Mouse (Mus musculus) embryonic stem cell, embryonic (primary cell): ENCODE measurements around the gene Ndufs8.

Experiments
- CTCF ChIA-PET, 4 experiments: fragments of 300-600 bp in 2 of 4; fragments of 350-600 bp in 2 of 4; sonication (Branson Sonifier 250); formaldehyde crosslinking; loops; one replicate each; lab custom pipeline; 2022; ENCODE audit warnings: inconsistent platforms in 2 of 4; lab: Charles Lee
- POLR2A ChIA-PET, 4 experiments: fragments of 300-600 bp in 2 of 4; fragments of 350-600 bp in 2 of 4; sonication (Branson Sonifier 250); formaldehyde crosslinking; loops; one replicate each; lab custom pipeline; 2022; ENCODE audit warnings: antibody characterized with exemption in 4 of 4, inconsistent platforms in 1 of 4; lab: Charles Lee

Gene Ndufs8

DNA sequence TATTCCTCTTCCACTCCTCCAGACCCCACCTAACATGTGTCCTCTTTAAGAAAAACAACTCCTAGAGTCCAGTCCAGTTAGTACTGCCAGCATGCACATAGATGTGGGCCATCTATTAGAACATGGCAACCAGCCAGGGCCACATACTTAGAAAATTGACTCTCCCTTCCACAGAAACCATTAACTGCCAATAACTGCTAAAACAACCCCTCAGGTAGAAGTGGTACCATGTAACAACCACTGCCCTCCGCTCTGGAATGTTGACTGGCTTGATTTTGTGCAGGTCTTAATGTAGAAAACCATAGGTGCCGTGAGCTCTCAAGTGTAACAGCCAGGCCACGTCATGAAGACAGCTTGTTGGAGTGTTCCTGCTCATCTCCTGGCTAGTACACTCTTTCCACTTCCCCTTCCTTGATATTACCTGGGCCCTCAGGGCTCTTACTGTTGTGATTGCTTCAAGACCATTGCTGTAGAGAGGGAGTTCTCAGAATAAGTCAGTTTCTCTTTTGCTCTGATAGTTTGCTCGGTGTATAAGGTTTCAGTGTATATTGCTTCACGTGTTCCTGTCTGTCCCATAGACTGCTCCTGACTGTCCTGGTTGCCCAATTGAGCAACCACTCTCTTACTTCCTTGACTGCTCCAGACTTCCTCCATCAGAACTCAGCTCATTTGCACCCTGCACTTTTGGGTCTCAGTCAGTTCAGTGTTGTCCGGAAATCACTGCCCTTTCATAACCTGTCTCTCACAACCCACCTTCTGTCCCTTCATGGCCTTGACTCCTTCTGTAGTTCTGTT lies 32.3 kb downstream of the Ndufs8 start:
- CTCF ChIA-PET = no interaction called here

DNA sequence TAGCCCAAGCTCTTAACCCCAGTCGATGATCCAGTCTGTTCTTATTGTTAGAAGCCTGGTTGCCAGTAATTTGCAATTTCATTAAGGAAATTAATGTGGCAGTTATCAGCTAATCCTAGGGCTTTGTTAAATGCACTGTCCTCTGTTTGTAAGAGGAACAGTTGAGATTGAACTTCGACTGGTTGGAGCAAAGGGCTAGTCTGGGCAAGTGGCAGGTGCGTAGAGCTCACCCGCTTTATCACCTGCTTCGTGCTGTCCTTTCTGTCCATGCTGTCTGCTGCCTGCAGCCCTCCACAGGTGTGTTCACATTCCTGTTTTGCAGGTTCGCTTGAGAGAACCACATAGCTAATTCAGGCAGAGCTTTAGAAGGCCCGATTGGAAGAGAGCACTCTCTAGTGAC lies 37.5 kb downstream of the Ndufs8 start:
- POLR2A ChIA-PET = interaction anchor here in 3 of 4 experiments (0.6 to 4.3 kb wide), 40 partner anchors 10 to 187 kb away, joined by 3 to 18 read pairs (median 4); partner anchors contain the start of genes Ndufs8 (in 2 of the 3), 1810055G02Rik (in 1 of the 3), Chka (in 1 of the 3) and Gm49405 (in 1 of the 3)
- CTCF ChIA-PET = interaction anchor here in 3 of 4 experiments (0.7 to 1.3 kb wide), 7 partner anchors 10 to 138 kb away, joined by 3 to 5 read pairs (median 3); partner anchors contain the start of gene Ndufv1 (in 1 of the 3)

More for the DNA sequence above, 32.3 kb downstream of the Ndufs8 start:
- POLR2A ChIA-PET = interaction anchor here in 2 of 4 experiments (1.3 to 1.5 kb wide), 2 partner anchors 17 to 119 kb away, joined by 3 to 4 read pairs; no protein-coding TSS in a partner anchor

DNA sequence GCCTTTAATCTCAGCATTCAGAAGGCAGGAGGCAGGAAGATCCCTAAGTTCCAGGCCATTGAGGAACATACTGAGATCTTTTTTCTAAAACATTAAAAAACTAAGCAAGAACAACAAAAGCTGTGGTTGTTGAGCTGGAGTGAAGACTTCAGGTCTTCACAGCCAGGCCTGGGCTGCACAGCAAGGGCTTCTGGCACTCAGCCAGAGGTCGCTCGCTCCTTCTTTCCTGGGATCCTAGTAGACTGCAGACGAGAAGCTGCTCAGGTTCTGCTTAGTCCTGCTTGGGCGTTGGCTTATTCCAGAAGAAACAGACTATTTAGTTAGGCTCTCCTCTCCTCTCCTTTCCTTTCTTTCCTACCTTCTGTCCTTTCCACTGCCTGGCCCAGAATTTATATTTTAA lies 40.2 kb downstream of the Ndufs8 start:
- CTCF ChIA-PET = interaction anchor here in 2 of 4 experiments (0.6 to 0.9 kb wide), 2 partner anchors 10 to 17 kb away, joined by 3 read pairs; no protein-coding TSS in a partner anchor
- POLR2A ChIA-PET = interaction anchor here in 3 of 4 experiments (0.6 to 4.3 kb wide), 14 partner anchors 8 to 128 kb away, joined by 3 to 18 read pairs (median 4); partner anchors contain the start of genes Gm49405 (in 1 of the 3) and Nudt8 (in 1 of the 3)

DNA sequence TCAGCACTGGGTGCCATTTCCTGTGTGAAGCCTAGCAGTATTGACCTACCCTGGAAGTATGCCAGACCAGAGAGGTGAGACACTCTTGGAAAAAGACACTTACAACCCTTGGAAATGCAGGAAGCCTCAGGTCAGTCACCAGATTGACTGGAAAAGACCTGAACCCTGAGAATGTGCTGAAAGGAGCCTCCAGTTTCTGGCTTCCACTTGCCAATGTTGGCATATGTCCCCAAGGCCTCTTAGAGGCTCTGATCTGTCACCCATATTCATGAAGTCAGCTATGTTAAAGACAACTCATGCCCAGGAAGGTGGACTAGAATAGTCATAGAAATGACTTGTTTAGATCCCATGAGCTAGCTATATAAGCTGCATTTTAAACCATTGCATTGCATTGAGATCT lies 41.1 kb downstream of the Ndufs8 start:
- POLR2A ChIA-PET = interaction anchor here in 3 of 4 experiments (0.7 to 2.0 kb wide), 6 partner anchors 8 to 79 kb away, joined by 3 to 6 read pairs (median 4); no protein-coding TSS in a partner anchor
- CTCF ChIA-PET = interaction anchor here in 2 of 4 experiments (0.6 to 0.7 kb wide), 2 partner anchors 443 to 507 kb away, joined by 3 to 8 read pairs; no protein-coding TSS in a partner anchor

DNA sequence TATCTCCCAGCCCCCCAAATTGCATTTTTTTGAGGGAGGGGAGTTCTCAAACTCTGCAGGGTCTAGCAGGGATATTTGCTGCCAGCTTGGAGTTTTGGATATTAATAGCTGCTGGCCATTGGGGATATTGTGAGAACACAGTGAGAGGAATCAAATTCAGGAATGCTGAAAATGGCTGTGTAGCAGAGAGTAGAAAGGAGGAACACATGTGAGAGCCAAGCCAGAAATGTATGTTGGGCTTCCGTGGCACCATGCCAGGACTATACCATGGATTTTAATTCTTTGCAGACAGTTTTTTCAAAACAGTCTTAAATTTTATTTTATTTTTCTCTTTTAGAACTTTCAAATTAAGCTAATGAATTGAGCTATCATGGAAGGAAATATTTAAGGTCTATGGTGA lies 44.3 kb downstream of the Ndufs8 start:
- ChIA-PET CTCF (interaction anchor here in 1 of 4 experiments (1.1 kb wide), 1 partner anchor 144 kb away, joined by 3 read pairs; the partner anchor contains the start of gene Ndufv1), POLR2A (interaction anchor here in 2 of 4 experiments (0.6 to 3.1 kb wide), 6 partner anchors 11 to 44 kb away, joined by 3 to 11 read pairs (median 6); partner anchors contain the start of gene Ndufs8 (in 1 of the 2))

DNA sequence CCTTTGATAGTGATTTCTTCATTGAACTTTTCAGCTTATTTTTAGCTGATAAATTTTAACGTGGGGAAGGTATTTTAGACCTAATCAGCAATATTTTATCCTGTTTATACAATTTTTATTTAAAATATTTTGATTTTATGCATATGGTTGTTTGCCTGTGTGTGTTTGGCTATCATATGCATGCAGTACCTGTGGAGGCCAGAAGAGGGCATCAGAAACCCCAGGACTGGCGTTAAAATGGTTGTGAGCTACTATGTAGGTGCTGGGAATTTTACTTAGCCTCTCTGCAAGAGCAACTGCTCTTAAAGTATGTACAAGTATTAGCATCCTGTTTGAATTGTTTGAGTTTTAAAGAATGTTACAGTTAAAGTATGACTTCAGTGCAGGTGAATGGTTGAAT lies 47.6 kb downstream of the Ndufs8 start:
- CTCF ChIA-PET = interaction anchor here (0.5 to 2.0 kb wide), 26 partner anchors 9 to 294 kb away, joined by 3 to 19 read pairs (median 3); partner anchors contain the start of gene Ndufv1 (in 2 of the 4)
- POLR2A ChIA-PET = interaction anchor here (0.6 to 1.5 kb wide), 15 partner anchors 8 to 181 kb away, joined by 3 to 7 read pairs (median 3); partner anchors contain the start of gene Gstp2 (in 1 of the 4)

DNA sequence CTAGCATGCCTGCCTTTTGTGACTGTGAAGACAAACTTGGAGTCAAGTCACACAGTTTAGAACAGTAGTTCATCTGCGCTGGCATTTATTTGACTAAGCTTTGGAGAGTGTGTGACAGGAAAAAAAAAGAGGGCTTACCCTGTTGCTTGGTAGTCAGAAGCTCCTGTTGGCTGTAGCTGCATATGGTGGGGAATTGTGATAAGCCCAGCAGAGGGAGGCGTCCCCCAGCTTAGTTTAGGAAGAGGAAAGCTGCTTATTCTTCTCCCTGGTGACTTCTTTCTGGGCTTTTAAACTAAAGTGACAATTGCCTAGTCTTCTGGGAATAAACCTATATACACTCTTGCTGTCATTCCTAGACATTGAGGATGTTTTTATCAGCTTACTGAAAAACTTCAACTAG lies 49.9 kb downstream of the Ndufs8 start:
- ChIA-PET POLR2A (interaction anchor here in 3 of 4 experiments (0.5 to 1.9 kb wide), 31 partner anchors 10 to 287 kb away, joined by 3 to 11 read pairs (median 4); partner anchors contain the start of genes Ndufs8 (in 2 of the 3), Ppp6r3 (in 1 of the 3) and Tcirg1 (in 1 of the 3)), CTCF (interaction anchor here (0.7 to 1.2 kb wide), 9 partner anchors 11 to 562 kb away, joined by 3 to 4 read pairs (median 3); partner anchors contain the start of genes Chka (in 1 of the 4), Gm49405 (in 1 of the 4) and Nudt8 (in 1 of the 4))
